Mouse (Mus musculus) hindbrain, embryonic 16.5 days (tissue): ENCODE results near the gene Wwc1. TPM values are rescaled to one million over a fixed set of nuclear protein-coding genes. Genes with fewer than 3 reads are reported as not detected.
"Not testable (repeated sequence)": the region's sequence is repeated elsewhere in the genome, so short reads cannot be mapped to it uniquely, and the experiment has no call there.

Experiments used
- ATAC-seq: fragments of 200-750 bp; cut with Nextera tagmentation; 2 replicates; pipeline ENCODE4 v1.8.0; 2017; ENCODE audit warnings: moderate TSS enrichment, moderate library complexity
- H3K27ac ChIP-seq: fragments of 300-500 bp; sonication (generic); 2 replicates; pipeline ENCODE4 v1.5.1; 2014; ENCODE audit warnings: low read depth, mild to moderate bottlenecking, control low read depth, low read length, moderate library complexity
- H3K27me3 ChIP-seq: fragments of 300-500 bp; sonication (generic); replicated peaks from 2 replicates; pipeline ENCODE4 v1.6.1; 2014; ENCODE audit warnings: low read length; ENCODE audit not compliant: control insufficient read depth, insufficient read depth
- H3K36me3 ChIP-seq: fragments of 300-500 bp; sonication (generic); 2 replicates; pipeline ENCODE4 v1.6.1; 2014; ENCODE audit warnings: mild to moderate bottlenecking, low read length, moderate library complexity, mixed read lengths; ENCODE audit not compliant: control insufficient read depth, insufficient read depth
- H3K4me1 ChIP-seq: fragments of 300-500 bp; sonication (generic); 2 replicates; pipeline ENCODE4 v1.6.1; 2014; ENCODE audit warnings: low read depth, low read length; ENCODE audit not compliant: control insufficient read depth, insufficient read depth
- H3K4me2 ChIP-seq: fragments of 300-500 bp; sonication (generic); 2 replicates; pipeline ENCODE4 v1.6.1; 2014; ENCODE audit warnings: mild to moderate bottlenecking, low read length, control low read depth, moderate library complexity
- H3K4me3 ChIP-seq: fragments of 300-500 bp; sonication (generic); 2 replicates; pipeline ENCODE4 v1.5.1; 2014; ENCODE audit warnings: mild to moderate bottlenecking, low read length, control low read depth, moderate library complexity
- H3K9ac ChIP-seq: fragments of 300-500 bp; sonication (generic); 2 replicates; pipeline ENCODE4 v1.6.1; 2014; ENCODE audit warnings: low read depth, mild to moderate bottlenecking, control low read depth, low read length, moderate library complexity
- H3K9me3 ChIP-seq: fragments of 300-500 bp; sonication (generic); 2 replicates; pipeline ENCODE4 v1.6.1; 2014; ENCODE audit warnings: mild to moderate bottlenecking, low read length, moderate library complexity; ENCODE audit not compliant: control insufficient read depth
- WGBS: fragments of 180-500 bp; shearing (Covaris S2); extraction: QIAGEN DNeasy Blood & Tissue Kit; methylation state at CpG from one replicate; pipeline ENCODE4 v1.1.7; 2014; 5-methylcytosine and 5-hydroxymethylcytosine counted together
- polyA plus RNA-seq: library from polyadenylated mRNA; unstranded; fragments of >200 nt; fragmentation: Nextera tagmentation; extraction: Ambion mirVana; gene quantifications from 2 replicates; pipeline ENCODE4 v1.2.1, GENCODE M21; 2015

Gene Wwc1
- polyA plus RNA-seq, 1 experiment from 2014 or later: 7.8 TPM

GRCm38 (mm10) chr11:35840806-35841205, 139.5 kb downstream of the Wwc1 start:
- H3K4me1 ChIP-seq, H3K27me3 ChIP-seq, H3K27ac ChIP-seq, H3K9ac ChIP-seq, ATAC-seq, H3K36me3 ChIP-seq, H3K4me3 ChIP-seq, H3K4me2 ChIP-seq, H3K9me3 ChIP-seq: not testable (repeated sequence)
- 91% methylated on average over 4 of the region's 4 CpGs for WGBS

GRCm38 (mm10) chr11:35840282-35840681, 140.0 kb downstream of the Wwc1 start:
- 82% methylated on average over 7 of the region's 7 CpGs for WGBS

GRCm38 (mm10) chr11:35838345-35839338, 141.7 kb downstream of the Wwc1 start:
- WGBS: 15% methylated on average over 28 of the region's 28 CpGs
- Histone ChIP-seq H3K27me3 (no peaks in the 10 kb centered on the region), H3K4me1 (peaks cover 2% of the 10 kb centered on the region), H3K9ac (peak overlapping the region; percentile 44), H3K4me3 (peak overlapping the region; percentile 33), H3K9me3 (no peaks in the 10 kb centered on the region), H3K36me3 (peaks cover 8% of the 10 kb centered on the region; the same call in 1 of the 2 replicates), H3K27ac (peak overlapping the region; percentile 1; the same call in 1 of the 2 replicates), H3K4me2 (peak overlapping the region; percentile 61)
- ATAC-seq: peak; percentile 74

More at GRCm38 (mm10) chr11:35840282-35840681, 140.0 kb downstream of the Wwc1 start:
- Histone ChIP-seq H3K4me3 (no peak overlapping the region), H3K4me2 (no peak overlapping the region), H3K9ac (no peak overlapping the region), H3K36me3 (peaks cover 8% of the 10 kb centered on the region; the same call in 1 of the 2 replicates), H3K9me3 (no peaks in the 10 kb centered on the region), H3K27me3 (no peaks in the 10 kb centered on the region), H3K4me1 (no peaks in the 10 kb centered on the region), H3K27ac (no peak overlapping the region)
- ATAC-seq: no peak

GRCm38 (mm10) chr11:35837156-35838126, 142.9 kb downstream of the Wwc1 start:
- ATAC-seq: no peak
- H3K4me3 ChIP-seq: no peak overlapping the region
- H3K4me1 ChIP-seq: peaks cover 11% of the 10 kb centered on the region
- H3K4me2 ChIP-seq: peak overlapping the region; percentile 61; the same call in 1 of the 2 replicates
- H3K27me3 ChIP-seq: no peaks in the 10 kb centered on the region
- H3K36me3 ChIP-seq: 0 out of 2 replicates have a peak, but pooled peaks cover 4% of the 10 kb centered on the region
- no peak overlapping the region for H3K27ac ChIP-seq
- WGBS: 84% methylated on average over 5 of the region's 5 CpGs
- no peak overlapping the region for H3K9ac ChIP-seq
- H3K9me3 ChIP-seq: no peaks in the 10 kb centered on the region

GRCm38 (mm10) chr11:35834022-35834760, 146.1 kb downstream of the Wwc1 start, which contains the start of gene Rars:
TSS of gene Rars (minus strand) at chr11:35834506.
- H3K27ac ChIP-seq: peak within 1 kb of the TSS; percentile 25; the same call in 1 of the 2 replicates
- H3K4me3 ChIP-seq: peak within 1 kb of the TSS; percentile 69
- ATAC-seq: peak; percentile 88
- WGBS: 1% methylated on average over 40 of the region's 46 CpGs
- H3K9me3 ChIP-seq: no peaks in the 10 kb centered on the region
- H3K36me3 ChIP-seq: peaks cover 6% of the 10 kb centered on the region
- H3K9ac ChIP-seq: peak within 1 kb of the TSS; percentile 88
- H3K27me3 ChIP-seq: no peaks in the 10 kb centered on the region
- H3K4me1 ChIP-seq: peaks cover 15% of the 10 kb centered on the region
- H3K4me2 ChIP-seq: peak within 1 kb of the TSS; percentile 56

- ATAC-seq: no peak
- Histone ChIP-seq H3K4me3 (peak overlapping the region; percentile 69), H3K9me3 (no peaks in the 10 kb centered on the region), H3K4me2 (peak overlapping the region; percentile 56), H3K36me3 (peaks cover 8% of the 10 kb centered on the region), H3K27me3 (no peaks in the 10 kb centered on the region), H3K9ac (no peak overlapping the region), H3K4me1 (peaks cover 15% of the 10 kb centered on the region), H3K27ac (no peak overlapping the region)
- 88% methylated on average over 6 of the region's 6 CpGs for WGBS
Observed at GRCm38 (mm10) chr11:35833270-35833669, 147.1 kb downstream of the Wwc1 start.

GRCm38 (mm10) chr11:35832139-35832538, 148.2 kb downstream of the Wwc1 start:
- 86% methylated on average over 4 of the region's 4 CpGs for WGBS
- no peak for ATAC-seq

GRCm38 (mm10) chr11:35827714-35828113, 152.6 kb downstream of the Wwc1 start:
- whole genome bisulfite sequencing: 97% methylated on average over 6 of the region's 6 CpGs
- peaks cover 41% of the 10 kb centered on the region for H3K36me3 ChIP-seq
- ATAC-seq: no peak

More at GRCm38 (mm10) chr11:35832139-35832538, 148.2 kb downstream of the Wwc1 start:
- no peaks in the 10 kb centered on the region for H3K9me3 ChIP-seq
- no peaks in the 10 kb centered on the region for H3K27me3 ChIP-seq
- no peak overlapping the region for H3K27ac ChIP-seq
- no peak overlapping the region for H3K4me2 ChIP-seq
- no peak overlapping the region for H3K9ac ChIP-seq
- H3K36me3 ChIP-seq: peaks cover 17% of the 10 kb centered on the region
- no peak overlapping the region for H3K4me3 ChIP-seq
- H3K4me1 ChIP-seq: peaks cover 15% of the 10 kb centered on the region

More at GRCm38 (mm10) chr11:35827714-35828113, 152.6 kb downstream of the Wwc1 start:
- H3K4me2 ChIP-seq: no peak overlapping the region
- H3K9ac ChIP-seq: no peak overlapping the region
- H3K4me1 ChIP-seq: peaks cover 4% of the 10 kb centered on the region
- no peak overlapping the region for H3K27ac ChIP-seq
- H3K4me3 ChIP-seq: no peak overlapping the region
- H3K9me3 ChIP-seq: no peaks in the 10 kb centered on the region
- no peaks in the 10 kb centered on the region for H3K27me3 ChIP-seq
